Mouse (Mus musculus): Measurements from ENCODE around the gene Tent5c. TPM values are rescaled to one million over a fixed set of nuclear protein-coding genes. Genes with fewer than 3 reads are reported as not detected.

Tent5c gene
- polyA plus RNA-seq, 1 experiment from 2014 or later: 6.0 TPM

DNA sequence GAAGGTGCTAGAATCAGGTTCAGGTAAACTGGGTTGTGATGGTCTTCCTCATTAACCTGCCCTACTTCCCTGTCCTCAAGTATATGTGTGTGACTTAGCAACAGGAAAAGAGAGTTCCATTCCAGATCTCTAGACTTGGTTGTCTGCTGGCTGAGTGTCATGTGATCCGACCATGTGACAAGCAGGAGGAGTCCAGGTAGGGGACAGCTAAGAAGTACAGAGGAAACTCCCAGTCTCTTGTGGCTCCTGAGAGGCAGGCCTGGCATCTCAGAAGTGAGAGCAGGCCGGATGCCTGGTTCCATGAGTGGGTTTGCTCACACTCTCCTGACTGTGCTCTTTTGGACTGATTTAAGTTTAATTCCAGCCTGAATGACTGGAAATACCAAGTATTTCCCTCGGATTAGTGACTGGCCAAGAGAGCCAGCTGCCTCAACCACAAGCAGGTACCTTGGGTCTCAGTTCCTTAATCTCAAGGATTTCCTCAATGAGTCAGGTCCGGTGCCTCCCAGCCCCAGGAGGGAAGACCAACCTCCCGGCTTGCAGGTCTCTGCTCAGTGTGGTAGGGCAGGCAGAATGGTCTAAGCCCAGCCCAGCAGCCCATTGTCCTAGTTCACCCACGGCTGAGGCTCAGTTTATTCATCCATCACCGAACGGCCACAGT lies 26.1 kb upstream of the Tent5c start:
- H3K27ac ChIP-seq: no peak overlapping the region
- no peak overlapping the region for H3K4me3 ChIP-seq (replicated peaks)
- 79% methylated on average over 8 of the region's 8 CpGs for WGBS
- no peaks in the 10 kb centered on the region for H3K4me1 ChIP-seq (replicated peaks)
- H3K36me3 ChIP-seq: no peaks in the 10 kb centered on the region
- no peak overlapping the region for H3K9ac ChIP-seq (replicated peaks)
- no peaks in the 10 kb centered on the region for H3K9me3 ChIP-seq
- H3K27me3 ChIP-seq: no peaks in the 10 kb centered on the region
- no peak overlapping the region for H3K4me2 ChIP-seq
- ATAC-seq (ENCODE audit: insufficient number of reproducible peaks, insufficient read depth, low FRiP score, low TSS enrichment, low read depth): no peak

DNA sequence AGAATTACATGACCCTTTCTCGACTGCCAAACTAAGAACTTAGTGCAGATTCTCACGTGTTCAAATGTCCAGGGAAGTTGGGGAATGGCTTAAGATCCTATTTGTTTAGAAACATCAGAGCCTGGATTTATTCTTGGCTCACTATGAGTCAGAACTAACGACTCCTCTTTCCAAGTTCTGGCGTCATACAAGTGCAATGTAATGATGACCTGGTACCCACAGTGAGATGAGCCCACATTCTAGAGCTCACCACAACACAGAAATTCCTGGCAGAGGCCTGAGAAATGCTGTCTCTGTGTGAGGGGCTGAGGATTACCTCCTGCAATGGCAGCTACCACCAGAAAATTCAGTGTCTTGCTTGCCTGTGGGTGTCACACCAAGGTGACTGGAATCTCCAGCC lies 18.1 kb upstream of the Tent5c start:
- no peaks in the 10 kb centered on the region for H3K27me3 ChIP-seq
- H3K4me1 ChIP-seq (replicated peaks): no peaks in the 10 kb centered on the region
- ATAC-seq (ENCODE audit: insufficient number of reproducible peaks, insufficient read depth, low FRiP score, low TSS enrichment, low read depth): no peak
- H3K4me2 ChIP-seq: no peak overlapping the region
- no peak overlapping the region for H3K27ac ChIP-seq
- H3K9ac ChIP-seq (replicated peaks): no peak overlapping the region
- H3K9me3 ChIP-seq: no peaks in the 10 kb centered on the region
- no peak overlapping the region for H3K4me3 ChIP-seq (replicated peaks)
- H3K36me3 ChIP-seq: no peaks in the 10 kb centered on the region
- 84% methylated on average over 4 of the region's 4 CpGs for WGBS

DNA sequence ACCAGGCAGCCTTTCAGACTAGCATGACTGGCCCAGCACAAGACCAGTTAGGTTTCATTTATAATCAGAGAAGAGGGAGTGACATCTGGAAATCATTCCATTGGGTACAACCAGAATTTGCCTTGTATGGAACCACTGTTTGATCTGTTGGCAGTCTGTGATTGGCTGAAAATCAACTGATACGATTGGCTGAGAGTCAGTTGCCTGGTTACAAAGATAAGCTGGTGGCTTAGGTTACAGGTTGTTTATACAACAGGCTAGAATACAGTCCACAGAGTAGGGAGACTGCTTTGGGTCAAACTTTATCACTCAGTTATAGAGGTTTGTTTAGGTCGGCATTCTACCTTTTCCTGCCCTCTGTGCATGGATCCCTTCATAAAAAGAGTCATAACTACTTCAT lies 17.6 kb upstream of the Tent5c start:
- Histone ChIP-seq H3K4me2 (no peak overlapping the region), H3K9me3 (no peaks in the 10 kb centered on the region), H3K4me3 (replicated peaks) (no peak overlapping the region), H3K36me3 (no peaks in the 10 kb centered on the region), H3K4me1 (replicated peaks) (no peaks in the 10 kb centered on the region), H3K27ac (no peak overlapping the region), H3K9ac (replicated peaks) (no peak overlapping the region), H3K27me3 (no peaks in the 10 kb centered on the region)
- 75% methylated on average over 2 of the region's 2 CpGs for whole genome bisulfite sequencing
- ATAC-seq (ENCODE audit: insufficient number of reproducible peaks, insufficient read depth, low FRiP score, low TSS enrichment, low read depth): no peak

DNA sequence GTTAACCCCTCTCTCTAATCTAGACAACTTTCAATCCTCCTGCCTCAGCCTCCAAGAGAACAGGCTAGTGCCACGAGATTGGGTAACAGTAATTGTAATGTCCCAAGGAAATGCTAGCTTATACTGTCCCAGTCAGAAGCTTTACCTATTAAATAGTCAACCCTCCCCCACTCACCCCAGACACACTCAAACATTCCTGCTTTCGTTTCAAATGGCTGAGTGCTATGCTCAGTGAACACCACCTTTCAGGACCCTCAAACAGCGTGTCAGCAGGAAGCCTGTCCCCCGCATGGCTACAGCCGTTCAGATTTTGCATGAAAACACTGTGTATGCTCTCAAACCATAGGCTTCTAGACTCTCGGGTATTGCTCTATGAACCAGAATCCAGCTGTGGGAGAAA lies 14.8 kb upstream of the Tent5c start:
- no peak overlapping the region for H3K9ac ChIP-seq (replicated peaks)
- H3K4me1 ChIP-seq (replicated peaks): no peaks in the 10 kb centered on the region
- no peak overlapping the region for H3K4me2 ChIP-seq
- no peak overlapping the region for H3K27ac ChIP-seq
- ATAC-seq (ENCODE audit: insufficient number of reproducible peaks, insufficient read depth, low FRiP score, low TSS enrichment, low read depth): no peak
- no peak overlapping the region for H3K4me3 ChIP-seq (replicated peaks)
- no peaks in the 10 kb centered on the region for H3K36me3 ChIP-seq
- 67% methylated on average over 6 of the region's 6 CpGs for WGBS
- no peaks in the 10 kb centered on the region for H3K27me3 ChIP-seq
- no peaks in the 10 kb centered on the region for H3K9me3 ChIP-seq

DNA sequence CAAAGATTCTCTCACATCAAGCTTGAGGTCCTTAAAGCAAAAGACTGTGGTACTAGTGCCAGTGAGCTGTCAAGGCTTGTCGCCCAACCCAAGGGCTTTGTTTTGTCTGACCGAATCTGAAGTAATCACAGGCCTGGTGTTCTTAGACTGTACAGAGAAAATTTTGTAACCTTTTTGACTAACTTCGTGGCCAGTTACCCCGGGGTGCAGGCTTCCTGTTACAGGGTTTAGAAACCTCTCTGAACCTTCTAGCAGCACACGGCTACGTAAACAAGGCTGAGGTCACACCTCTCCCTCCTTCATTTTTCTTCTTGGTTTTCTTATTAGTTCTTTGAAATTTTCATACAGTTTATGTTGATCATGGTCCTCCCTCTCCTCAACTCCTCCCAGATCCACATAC lies 13.4 kb upstream of the Tent5c start:
- H3K4me2 ChIP-seq: no peak overlapping the region
- no peaks in the 10 kb centered on the region for H3K9me3 ChIP-seq
- H3K9ac ChIP-seq (replicated peaks): no peak overlapping the region
- no peaks in the 10 kb centered on the region for H3K4me1 ChIP-seq (replicated peaks)
- WGBS: 91% methylated on average over 6 of the region's 6 CpGs
- H3K36me3 ChIP-seq: no peaks in the 10 kb centered on the region
- ATAC-seq (ENCODE audit: insufficient number of reproducible peaks, insufficient read depth, low FRiP score, low TSS enrichment, low read depth): no peak
- H3K27ac ChIP-seq: no peak overlapping the region
- no peak overlapping the region for H3K4me3 ChIP-seq (replicated peaks)
- H3K27me3 ChIP-seq: no peaks in the 10 kb centered on the region

DNA sequence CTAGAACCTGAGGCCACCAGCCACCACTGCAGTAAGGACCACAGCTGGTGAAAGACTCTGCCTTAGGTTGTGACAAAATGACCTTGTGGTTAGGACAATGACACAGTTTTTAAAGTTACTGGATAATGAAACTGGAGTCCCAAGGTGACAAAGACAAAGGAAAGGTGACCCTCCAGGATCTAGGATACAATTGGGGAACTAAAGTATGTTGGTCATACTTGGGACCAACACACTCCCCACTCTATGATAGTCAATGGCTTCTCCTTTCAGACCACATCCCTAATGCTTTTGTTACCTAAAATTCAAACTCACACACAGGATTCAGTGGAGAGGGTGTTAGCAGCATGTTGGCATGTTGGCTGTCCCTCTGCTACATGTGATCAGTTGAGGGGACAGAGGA lies 12.8 kb upstream of the Tent5c start:
- no peak for ATAC-seq (ENCODE audit: insufficient number of reproducible peaks, insufficient read depth, low FRiP score, low TSS enrichment, low read depth)
- Histone ChIP-seq H3K36me3 (no peaks in the 10 kb centered on the region), H3K9me3 (no peaks in the 10 kb centered on the region), H3K4me3 (replicated peaks) (no peak overlapping the region), H3K27me3 (no peaks in the 10 kb centered on the region), H3K9ac (replicated peaks) (no peak overlapping the region), H3K4me1 (replicated peaks) (no peaks in the 10 kb centered on the region), H3K27ac (no peak overlapping the region), H3K4me2 (no peak overlapping the region)

DNA sequence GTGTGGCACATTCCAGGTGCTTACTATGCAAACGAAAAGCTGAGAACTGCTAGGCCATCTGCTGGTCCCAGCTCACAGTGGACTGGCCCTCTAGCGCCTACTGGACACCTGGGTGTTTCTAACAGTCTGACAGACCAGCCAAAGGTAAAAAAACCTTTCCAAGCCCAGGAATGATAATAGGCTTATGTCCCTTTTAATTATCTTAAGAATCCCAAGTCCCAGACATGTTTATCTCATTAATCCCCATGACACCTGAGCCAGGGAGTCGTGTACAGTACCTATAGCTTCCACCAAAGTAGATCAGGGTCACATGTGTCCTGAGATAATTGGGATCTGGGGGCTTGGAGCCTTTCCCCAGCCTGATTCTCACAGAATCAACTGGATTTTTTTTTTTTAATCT lies 7.0 kb upstream of the Tent5c start:
- H3K27me3 ChIP-seq: peaks cover 6% of the 10 kb centered on the region; the same call in 1 of the 2 replicates
- no peak overlapping the region for H3K27ac ChIP-seq
- no peak for ATAC-seq (ENCODE audit: insufficient number of reproducible peaks, insufficient read depth, low FRiP score, low TSS enrichment, low read depth)

DNA sequence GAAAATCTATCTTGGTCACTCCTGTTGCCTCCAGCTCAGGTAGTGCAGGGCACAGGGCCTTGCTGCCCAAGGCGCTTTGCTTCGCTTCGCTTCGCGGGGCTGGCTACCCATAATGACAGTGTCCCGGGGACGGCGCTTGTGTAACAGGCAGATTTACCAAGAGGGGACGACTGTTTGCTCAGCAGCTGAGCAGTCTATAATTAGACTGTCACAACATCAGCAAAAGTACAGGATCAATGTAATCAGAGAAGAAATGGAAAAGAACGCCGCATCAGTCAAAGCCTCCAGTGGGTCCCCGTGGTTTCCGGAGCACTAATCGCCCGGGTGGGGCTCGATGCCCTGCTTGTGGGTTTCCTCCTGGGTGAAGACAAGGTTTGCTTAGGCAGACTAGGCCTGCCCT lies 6.3 kb upstream of the Tent5c start:
- no peak overlapping the region for H3K4me2 ChIP-seq
- H3K27ac ChIP-seq: no peak overlapping the region
- no peaks in the 10 kb centered on the region for H3K4me1 ChIP-seq (replicated peaks)
- peaks cover 11% of the 10 kb centered on the region; the same call in 1 of the 2 replicates for H3K27me3 ChIP-seq
- H3K36me3 ChIP-seq: no peaks in the 10 kb centered on the region
- no peak overlapping the region for H3K4me3 ChIP-seq (replicated peaks)
- ATAC-seq (ENCODE audit: insufficient number of reproducible peaks, insufficient read depth, low FRiP score, low TSS enrichment, low read depth): no peak
- no peak overlapping the region for H3K9ac ChIP-seq (replicated peaks)
- no peaks in the 10 kb centered on the region for H3K9me3 ChIP-seq
- 88% methylated on average over 16 of the region's 16 CpGs for WGBS

More for the DNA sequence above, 7.0 kb upstream of the Tent5c start:
- no peaks in the 10 kb centered on the region for H3K9me3 ChIP-seq
- WGBS: 74% methylated on average over 3 of the region's 3 CpGs
- H3K4me3 ChIP-seq (replicated peaks): no peak overlapping the region
- no peaks in the 10 kb centered on the region for H3K36me3 ChIP-seq
- H3K9ac ChIP-seq (replicated peaks): no peak overlapping the region
- H3K4me2 ChIP-seq: no peak overlapping the region
- no peaks in the 10 kb centered on the region for H3K4me1 ChIP-seq (replicated peaks)

DNA sequence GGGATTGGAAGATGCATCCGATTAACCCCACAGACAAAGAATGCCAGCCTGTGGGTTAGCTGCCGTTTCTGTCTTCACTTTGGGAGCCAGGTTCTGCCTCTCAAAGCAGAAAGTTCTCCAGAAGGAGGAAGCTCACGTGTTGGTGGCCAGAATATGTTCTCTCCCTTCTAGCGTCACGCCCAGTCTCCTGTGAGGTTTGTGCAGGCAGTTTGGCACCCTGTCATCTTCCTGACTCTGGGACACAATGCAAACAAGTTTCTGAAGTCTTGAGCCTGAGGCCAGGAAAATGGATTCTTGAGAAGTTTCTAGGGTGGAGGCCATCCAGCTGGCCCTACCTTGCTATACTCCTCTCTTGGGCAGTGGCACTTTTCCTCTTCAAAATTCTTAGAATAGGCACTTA lies 5.8 kb upstream of the Tent5c start:
- Histone ChIP-seq H3K36me3 (no peaks in the 10 kb centered on the region), H3K27ac (no peak overlapping the region), H3K4me3 (replicated peaks) (no peak overlapping the region), H3K9ac (replicated peaks) (no peak overlapping the region), H3K4me1 (replicated peaks) (peaks cover 3% of the 10 kb centered on the region), H3K4me2 (no peak overlapping the region), H3K27me3 (peaks cover 12% of the 10 kb centered on the region; the same call in 1 of the 2 replicates), H3K9me3 (no peaks in the 10 kb centered on the region)
- 86% methylated on average over 5 of the region's 5 CpGs for WGBS
- ATAC-seq (ENCODE audit: insufficient number of reproducible peaks, insufficient read depth, low FRiP score, low TSS enrichment, low read depth): no peak

DNA sequence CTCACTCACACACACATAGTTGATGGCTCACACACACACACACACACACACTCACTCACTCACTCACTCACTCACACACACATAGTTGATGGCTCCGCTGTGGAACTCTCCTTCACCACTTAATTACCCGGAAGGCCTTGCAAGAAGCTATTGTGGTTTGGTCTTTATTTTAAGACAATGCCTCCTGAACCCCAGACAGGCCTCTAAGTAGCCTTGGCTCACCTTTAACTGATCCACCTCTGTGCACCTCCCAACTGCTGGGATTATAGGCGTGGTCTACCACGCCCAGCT lies 831 bp upstream of the Tent5c start:
- WGBS: 20% methylated on average over 4 of the region's 4 CpGs
- Histone ChIP-seq H3K4me3 (replicated peaks) (peak overlapping the region; percentile 66), H3K9ac (replicated peaks) (peak overlapping the region; percentile 67), H3K27ac (no peak overlapping the region), H3K4me2 (peak overlapping the region; percentile 99), H3K27me3 (peaks cover 52% of the 10 kb centered on the region), H3K9me3 (no peaks in the 10 kb centered on the region), H3K36me3 (no peaks in the 10 kb centered on the region), H3K4me1 (replicated peaks) (peaks cover 16% of the 10 kb centered on the region)
- ATAC-seq (ENCODE audit: insufficient number of reproducible peaks, insufficient read depth, low FRiP score, low TSS enrichment, low read depth): no peak

DNA sequence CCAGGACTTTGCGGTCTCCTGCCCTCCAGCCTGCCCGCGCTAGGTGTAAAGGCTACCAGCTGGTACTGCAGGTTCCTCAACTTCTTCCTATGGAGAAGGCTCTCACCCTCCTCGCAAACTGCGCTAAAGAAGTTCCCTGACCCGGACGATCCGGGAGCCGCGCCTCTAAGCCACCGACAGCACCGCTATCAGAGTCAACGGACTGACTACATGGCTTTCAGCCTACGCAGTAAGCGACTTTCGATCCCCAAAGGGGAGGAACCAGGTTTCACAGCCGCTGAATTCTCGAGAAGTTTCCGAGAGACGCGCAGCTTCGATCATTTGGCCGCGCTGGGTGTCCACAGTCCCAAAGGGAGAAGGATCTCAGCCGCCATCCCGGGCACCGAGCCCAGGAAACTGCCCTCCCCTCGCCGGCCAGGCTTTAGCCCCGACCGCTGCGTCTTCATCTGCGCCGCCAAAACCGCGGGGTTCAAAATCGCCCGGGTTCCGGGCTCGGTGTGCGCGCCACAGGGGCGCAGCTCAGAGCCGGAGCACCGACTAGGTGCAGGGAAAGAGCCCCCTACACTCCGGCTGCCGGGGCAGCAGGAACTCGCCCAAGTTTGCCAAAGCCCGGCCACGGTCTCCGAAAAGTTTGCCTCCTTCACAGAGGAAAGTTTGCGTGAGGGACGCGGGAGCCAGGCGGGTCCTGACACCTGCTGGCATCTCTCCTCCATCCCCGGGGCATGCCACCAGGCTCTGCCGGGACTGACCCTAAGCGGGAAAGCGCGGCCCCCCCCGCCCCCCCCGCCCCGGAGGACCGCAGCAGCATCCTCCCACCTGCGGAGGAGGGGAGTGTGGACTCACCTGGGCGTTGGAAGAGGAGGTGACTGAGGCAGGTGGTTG lies 632 bp downstream of the Tent5c start:
- peaks cover 52% of the 10 kb centered on the region for H3K27me3 ChIP-seq
- under 1% methylated on average over 66 of the region's 66 CpGs for WGBS
- ATAC-seq (ENCODE audit: insufficient number of reproducible peaks, insufficient read depth, low FRiP score, low TSS enrichment, low read depth): no peak

More for the DNA sequence above, 632 bp downstream of the Tent5c start:
- H3K9me3 ChIP-seq: no peaks in the 10 kb centered on the region
- peak overlapping the region; percentile 66 for H3K4me3 ChIP-seq (replicated peaks)
- H3K4me1 ChIP-seq (replicated peaks): peaks cover 16% of the 10 kb centered on the region
- H3K27ac ChIP-seq: no peak overlapping the region
- H3K36me3 ChIP-seq: no peaks in the 10 kb centered on the region
- peak overlapping the region; percentile 99 for H3K4me2 ChIP-seq
- H3K9ac ChIP-seq (replicated peaks): peak overlapping the region; percentile 67

Data from limb, embryonic 12.5 days (tissue).